Comparison of ENCODE assay signal across 11 mouse cellular contexts in genomic region chr19:53321273-53321672, GRCm38 (mm10). TPM values are rescaled to one million over a fixed set of nuclear protein-coding genes. Genes with fewer than 3 reads are reported as not detected.
DNase-seq lines count a peak whose midpoint lies in the region; ATAC-seq lines count a peak whose summit lies in the region.
"Had no signal": no experiment of that assay in that cellular context is flagged by ENCODE, and none has a peak within 500 bp of the region (broad histone marks: within the 10 kb centered on the region; RNA-seq: fewer than 3 reads in every experiment).

No protein-coding gene starts in this region.

- no peaks in the 10 kb centered on the region for H3K9me3 ChIP-seq in kidney, embryonic 14.5 days (ENCODE audit: control insufficient read depth, low read length)
- H3K9me3 ChIP-seq in heart, embryonic 10.5 days = no peaks in the 10 kb centered on the region
- H3K9me3 ChIP-seq: G1E had no signal

- H3K4me2 ChIP-seq in kidney, embryonic 14.5 days (replicated peaks; ENCODE audit: low read depth, low read length) = peak overlapping the region; percentile 13; the same call in 1 of the 2 replicates

- no peak overlapping the region for H3K4me3 ChIP-seq in kidney, embryonic 14.5 days (ENCODE audit: low read length)
- no peak overlapping the region for H3K4me3 ChIP-seq in heart, embryonic 10.5 days

- no peaks in the 10 kb centered on the region for H3K27me3 ChIP-seq in kidney, embryonic 14.5 days (ENCODE audit: control insufficient read depth, insufficient read depth, low read length)
- H3K27me3 ChIP-seq in heart, embryonic 10.5 days (ENCODE audit: insufficient read depth, poor library complexity, severe bottlenecking) = no peaks in the 10 kb centered on the region

- 51% methylated on average over 10 of the region's 10 CpGs for WGBS in kidney, embryonic 14.5 days
- WGBS in heart, embryonic 10.5 days = 66% methylated on average over 10 of the region's 10 CpGs

- ATAC-seq in kidney, embryonic 14.5 days (ENCODE audit: low FRiP score, low TSS enrichment) = 0 out of 2 replicates have a peak, but pooled peaks have one; percentile 43

- peaks cover 15% of the 10 kb centered on the region for H3K4me1 ChIP-seq in kidney, embryonic 14.5 days (ENCODE audit: control insufficient read depth, insufficient read depth, low read length)
- peaks cover 34% of the 10 kb centered on the region for H3K4me1 ChIP-seq in heart, embryonic 10.5 days

- H3K9ac ChIP-seq in kidney, embryonic 14.5 days (ENCODE audit: low read depth, low read length) = no peak overlapping the region

- DNase-seq in kidney, adult 11 months = no peak
- DNase-seq in heart, embryonic 10.5 days (ENCODE audit: low spot score) = no peak
- peak; percentile 47 for DNase-seq in heart, postnatal 4 days
- DNase-seq in lung, postnatal 14 days = peak; percentile 40
- no peak for DNase-seq in adrenal gland, postnatal 4 days (ENCODE audit: low spot score in 2 of 2)
- no peak for DNase-seq in neural tube, embryonic 10.5 days (ENCODE audit: extremely low spot score, low spot score)
- DNase-seq: thymus, postnatal 14 days had no signal

- H3K36me3 ChIP-seq in kidney, embryonic 14.5 days (ENCODE audit: control insufficient read depth, insufficient read depth, low read length) = no peaks in the 10 kb centered on the region
- H3K36me3 ChIP-seq in heart, embryonic 10.5 days = no peaks in the 10 kb centered on the region

- no peak overlapping the region for H3K27ac ChIP-seq in kidney, embryonic 14.5 days (ENCODE audit: low read depth, low read length)
- H3K27ac ChIP-seq in heart, embryonic 10.5 days = peak overlapping the region; percentile 57; the same call in 1 of the 2 replicates

RNA-seq across cellular contexts. Expression of gene Mxi1, which starts 11.0 kb away (rescaled TPM):
- 31.0 and 42.5 TPM in 2 replicates for polyA plus RNA-seq in kidney, embryonic 14.5 days (2014; fragmentation: Nextera tagmentation; extraction: Ambion mirVana)
- polyA plus RNA-seq in heart, embryonic 10.5 days (2016; fragmentation: Nextera tagmentation; extraction: Ambion mirVana) = 27.7 and 28.7 TPM in 2 replicates
- 10 to 100 TPM; 26.1 to 27.1 TPM for total RNA-seq in heart, postnatal 4 days (2021)
- 10 to 100 TPM; 38.1 to 40.5 TPM for total RNA-seq in adrenal gland, postnatal 4 days (2021)

RNA-seq across cellular contexts. Expression of gene Gm10197, which starts 50.3 kb away (rescaled TPM):
- 2.0 and 3.2 TPM in 2 replicates for polyA plus RNA-seq in kidney, embryonic 14.5 days (2014; fragmentation: Nextera tagmentation; extraction: Ambion mirVana)
- not detected in 2 replicates for polyA plus RNA-seq in heart, embryonic 10.5 days (2016; fragmentation: Nextera tagmentation; extraction: Ambion mirVana)
- total RNA-seq in heart, postnatal 4 days (2021) = not detected
- not detected for total RNA-seq in adrenal gland, postnatal 4 days (2021)
- total RNA-seq: layer of hippocampus, postnatal 10 days had no signal
- polyA plus RNA-seq: G1E; heart, embryonic 14.5 days had no signal

Comparison
In these comparisons a context has a peak if more than half of its experiments do, and no peak if none do; other contexts are left out.
1. DNase-seq: peak in heart, postnatal 4 days (single experiment) and lung, postnatal 14 days (single experiment); none in kidney, adult 11 months (single experiment), heart, embryonic 10.5 days (single experiment), adrenal gland, postnatal 4 days (0 of 2) and neural tube, embryonic 10.5 days (single experiment).